Mouse (Mus musculus): ENCODE data around the gene Tmprss11g.

DNA sequence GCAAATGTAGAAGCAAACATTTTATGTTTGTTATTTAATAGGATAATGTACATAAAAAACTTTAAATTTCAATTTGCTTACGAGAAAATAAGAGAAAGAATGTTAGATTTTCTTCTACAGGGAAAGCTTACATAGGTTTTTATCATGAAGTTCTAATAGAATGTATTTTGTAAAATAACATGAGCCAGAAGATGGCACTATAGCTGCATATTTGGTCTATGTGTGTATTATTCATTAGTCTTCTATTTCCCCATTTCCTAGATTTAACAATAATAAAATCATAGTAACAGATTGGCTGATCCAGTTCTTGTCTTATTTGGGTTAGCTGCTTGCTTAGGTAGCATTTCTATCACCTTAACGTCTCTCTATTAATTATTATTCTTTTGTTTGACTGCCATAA, 35.8 kb downstream of the Tmprss11g start:
- TF ChIP-seq POLR2A (IDR thresholded peaks at IDR 0.05; ENCODE audit: low read depth, low read length), result no peak
- TF ChIP-seq CTCF (IDR thresholded peaks at IDR 0.05; ENCODE audit: extremely low read depth, insufficient read length, insufficient replicate concordance, low read depth, low read length), result no peak
